Mouse (Mus musculus) megakaryocyte, embryonic 14.5 days (primary cell): ENCODE measurements around the gene Cars.
"Not testable (repeated sequence)": the region's sequence is repeated elsewhere in the genome, so short reads cannot be mapped to it uniquely, and the experiment has no call there.

Experiments
- FLI1 ChIP-seq: IDR thresholded peaks from 2 replicates; pipeline ENCODE4 v1.6.1; 2012; ENCODE audit warnings: low read length, inconsistent platforms, mixed read lengths
- GATA1 ChIP-seq: IDR thresholded peaks from 3 replicates; pipeline ENCODE4 v1.6.1; 2012; ENCODE audit warnings: mixed read lengths, low read length, inconsistent platforms, borderline replicate concordance

DNA sequence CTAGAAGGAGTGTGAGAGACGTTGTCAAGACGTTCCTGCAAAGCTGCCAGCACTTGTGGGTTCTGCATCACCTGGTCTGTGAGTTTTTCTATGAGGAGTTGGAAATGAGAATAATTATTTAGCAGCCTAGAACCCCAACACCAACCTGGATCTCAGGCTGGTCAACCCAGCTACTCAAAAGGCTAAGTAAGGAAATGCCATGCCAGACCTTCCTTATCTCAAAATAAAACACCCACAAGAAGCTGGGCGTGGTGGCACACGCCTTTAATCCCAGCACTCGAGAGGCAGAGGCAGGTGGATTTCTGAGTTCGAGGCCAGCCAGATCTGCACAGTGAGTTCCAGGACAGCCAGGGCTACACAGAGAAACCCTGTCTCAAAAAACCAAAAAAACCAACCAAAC, 61.7 kb downstream of the Cars start:
- TF ChIP-seq GATA1, FLI1: not testable (repeated sequence)
